Mouse (Mus musculus) embryonic facial prominence, embryonic 14.5 days (tissue): ENCODE measurements around the gene Slc27a3. TPM values are rescaled to one million over a fixed set of nuclear protein-coding genes. Genes with fewer than 3 reads are reported as not detected.

Source experiments
- ATAC-seq: fragments of 200-750 bp; cut with Nextera tagmentation; 2 replicates; pipeline ENCODE4 v1.8.0; 2017; ENCODE audit warnings: low read depth, moderate number of reproducible peaks, moderate TSS enrichment
- DNase-seq: peaks from one replicate; pipeline ENCODE4 v3.0.0-alpha.2; 2015; ENCODE audit warnings: low spot score
- H3K27ac ChIP-seq: fragments of 300-500 bp; sonication (generic); replicated peaks from 2 replicates; pipeline ENCODE4 v1.5.1; 2014; ENCODE audit warnings: low read depth, mild to moderate bottlenecking, low read length, moderate library complexity
- H3K27me3 ChIP-seq: fragments of 300-500 bp; sonication (generic); replicated peaks from 2 replicates; pipeline ENCODE4 v1.6.1; 2014; ENCODE audit warnings: low read length; ENCODE audit not compliant: control insufficient read depth, insufficient read depth
- H3K36me3 ChIP-seq: fragments of 300-500 bp; sonication (generic); 2 replicates; pipeline ENCODE4 v1.6.1; 2014; ENCODE audit warnings: low read length, mixed read lengths; ENCODE audit not compliant: control insufficient read depth, insufficient read depth
- H3K4me1 ChIP-seq: fragments of 300-500 bp; sonication (generic); 2 replicates; pipeline ENCODE4 v1.6.1; 2014; ENCODE audit warnings: antibody characterized with exemption, low read length; ENCODE audit not compliant: control insufficient read depth, insufficient read depth
- H3K4me2 ChIP-seq: fragments of 300-500 bp; sonication (generic); 2 replicates; pipeline ENCODE4 v1.6.1; 2014; ENCODE audit warnings: low read depth, mild to moderate bottlenecking, low read length, moderate library complexity, mixed read lengths
- H3K4me3 ChIP-seq: fragments of 300-500 bp; sonication (generic); 2 replicates; pipeline ENCODE4 v1.5.1; 2014; ENCODE audit warnings: low read depth, mild to moderate bottlenecking, low read length
- H3K9ac ChIP-seq: fragments of 300-500 bp; sonication (generic); 2 replicates; pipeline ENCODE4 v1.6.1; 2014; ENCODE audit warnings: low read depth, mild to moderate bottlenecking, low read length, moderate library complexity, mixed read lengths
- H3K9me3 ChIP-seq: fragments of 300-500 bp; sonication (generic); 2 replicates; pipeline ENCODE4 v1.6.1; 2016; ENCODE audit warnings: low read length; ENCODE audit not compliant: control insufficient read depth
- WGBS: fragments of 180-500 bp; shearing (Covaris S2); extraction: QIAGEN DNeasy Blood & Tissue Kit; methylation state at CpG from one replicate; pipeline ENCODE4 v1.1.7; 2014; 5-methylcytosine and 5-hydroxymethylcytosine counted together
- polyA plus RNA-seq: library from polyadenylated mRNA; unstranded; fragments of >200 nt; fragmentation: Nextera tagmentation; extraction: Ambion mirVana; gene quantifications from 2 replicates; pipeline ENCODE4 v1.2.1, GENCODE M21; 2014

Gene Slc27a3
- polyA plus RNA-seq, 1 experiment from 2014 or later, result 24.3 TPM

DNA sequence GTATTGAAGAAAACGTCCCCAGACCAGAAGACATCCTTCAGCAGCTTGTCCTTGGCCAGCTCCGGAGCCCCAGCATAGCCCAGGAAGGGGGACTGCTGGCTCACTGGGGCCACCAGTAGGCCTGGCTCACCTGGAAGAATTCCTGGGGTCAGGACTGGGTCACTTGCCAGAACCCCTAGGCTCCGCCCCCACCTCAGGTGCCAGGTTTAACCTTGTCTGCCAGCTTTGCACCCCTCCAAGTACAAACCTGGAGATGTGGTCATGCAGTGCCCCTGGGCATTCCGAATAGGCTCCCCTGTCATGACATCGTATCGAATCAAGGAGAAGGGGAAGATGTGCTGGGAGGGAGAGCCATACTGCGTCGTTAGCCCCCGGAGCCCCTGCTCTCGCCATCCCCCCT, 2.9 kb downstream of the Slc27a3 start:
- Histone ChIP-seq H3K4me1 (peaks cover 35% of the 10 kb centered on the region), H3K27ac (no peak overlapping the region), H3K9me3 (no peaks in the 10 kb centered on the region), H3K9ac (no peak overlapping the region), H3K36me3 (peaks cover 38% of the 10 kb centered on the region), H3K4me3 (no peak overlapping the region), H3K27me3 (no peaks in the 10 kb centered on the region), H3K4me2 (peak overlapping the region; percentile 98)
- ATAC-seq (no peak), DNase-seq (no peak)
- WGBS, result 88% methylated on average over 10 of the region's 10 CpGs

DNA sequence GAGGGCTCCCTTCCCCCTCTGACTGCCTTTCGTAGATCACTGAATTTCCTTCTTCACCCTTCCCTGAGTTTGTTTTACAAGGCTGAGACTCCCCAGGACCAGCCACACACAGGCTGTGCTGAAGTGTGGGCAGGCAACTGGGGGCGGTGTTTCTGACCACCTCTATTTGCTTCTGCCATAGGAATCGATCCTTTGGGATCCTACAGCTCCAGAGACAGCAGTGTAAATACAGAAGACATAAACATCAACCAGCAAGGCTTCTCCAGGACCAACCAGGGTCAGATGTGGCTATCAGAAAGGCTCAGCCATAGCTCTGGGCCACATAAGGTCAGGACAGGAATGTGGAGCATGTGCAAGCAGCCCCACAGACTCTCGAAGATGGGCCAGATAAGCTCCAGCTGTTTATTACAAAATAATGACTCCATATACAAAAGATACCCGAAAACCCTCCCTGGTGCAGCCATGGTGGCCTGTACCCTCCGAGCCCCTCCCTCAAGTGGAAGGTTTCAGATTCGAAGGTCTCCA, 4.8 kb downstream of the Slc27a3 start:
- Histone ChIP-seq H3K36me3 (peaks cover 27% of the 10 kb centered on the region), H3K9me3 (no peaks in the 10 kb centered on the region), H3K27me3 (no peaks in the 10 kb centered on the region), H3K27ac (no peak overlapping the region), H3K4me1 (peaks cover 18% of the 10 kb centered on the region), H3K9ac (no peak overlapping the region), H3K4me2 (no peak overlapping the region), H3K4me3 (no peak overlapping the region)
- WGBS, result 58% methylated on average over 7 of the region's 7 CpGs
- ATAC-seq (no peak), DNase-seq (no peak)

DNA sequence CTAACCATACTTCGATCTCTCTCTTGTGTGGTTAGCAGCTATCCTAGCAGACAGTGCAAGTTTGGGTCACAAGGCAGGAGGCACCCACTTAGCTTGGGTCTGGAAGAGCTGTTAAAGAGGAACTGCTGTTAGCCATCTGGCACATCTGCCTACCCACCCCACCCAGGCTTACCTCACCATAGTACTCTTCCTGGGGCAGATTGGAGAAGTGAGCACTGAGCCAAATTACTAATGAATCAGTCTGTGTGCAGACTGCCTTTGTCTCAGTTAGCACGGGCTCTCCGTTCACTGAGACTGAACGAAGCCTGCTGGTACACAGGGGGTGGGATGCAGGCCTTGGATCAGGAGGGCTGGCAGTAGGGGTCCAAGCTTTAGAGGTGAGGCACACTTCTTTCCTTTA, 6.0 kb downstream of the Slc27a3 start:
- WGBS, result 89% methylated on average over 4 of the region's 4 CpGs
- Histone ChIP-seq H3K27ac (no peak overlapping the region), H3K4me2 (no peak overlapping the region), H3K9me3 (no peaks in the 10 kb centered on the region), H3K4me1 (peaks cover 16% of the 10 kb centered on the region), H3K9ac (no peak overlapping the region), H3K36me3 (peaks cover 27% of the 10 kb centered on the region), H3K27me3 (no peaks in the 10 kb centered on the region), H3K4me3 (no peak overlapping the region)
- ATAC-seq (no peak; the same call in 1 of the 2 replicates), DNase-seq (peak; percentile 12)

DNA sequence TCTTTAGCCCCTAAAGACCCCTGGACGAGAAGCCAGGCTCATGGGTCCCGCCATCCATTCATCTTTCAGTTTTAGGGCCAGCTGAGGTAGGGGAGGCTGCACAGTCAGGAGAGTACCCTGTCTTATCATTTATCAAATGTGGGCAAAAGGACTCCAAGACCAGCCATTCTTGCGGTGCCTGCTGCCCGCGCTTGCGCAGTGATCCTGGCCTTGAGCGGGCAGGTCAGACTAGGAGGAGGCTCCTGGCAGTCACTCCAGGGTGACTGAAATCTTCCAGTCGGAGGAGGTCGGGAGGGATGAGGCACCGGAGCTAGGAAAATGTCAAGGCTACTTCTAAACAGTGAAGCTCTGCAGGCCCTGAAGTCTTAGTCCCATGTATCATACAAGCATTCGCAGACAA, 8.0 kb downstream of the Slc27a3 start:
- ATAC-seq, result no peak
- no peak overlapping the region for H3K4me3 ChIP-seq
- DNase-seq, result no peak
- WGBS, result 76% methylated on average over 11 of the region's 11 CpGs
- no peak overlapping the region for H3K9ac ChIP-seq
- H3K36me3 ChIP-seq, result peaks cover 21% of the 10 kb centered on the region
- H3K4me2 ChIP-seq, result no peak overlapping the region
- H3K27ac ChIP-seq, result no peak overlapping the region
- H3K27me3 ChIP-seq, result no peaks in the 10 kb centered on the region
- H3K4me1 ChIP-seq, result no peaks in the 10 kb centered on the region
- no peaks in the 10 kb centered on the region for H3K9me3 ChIP-seq

DNA sequence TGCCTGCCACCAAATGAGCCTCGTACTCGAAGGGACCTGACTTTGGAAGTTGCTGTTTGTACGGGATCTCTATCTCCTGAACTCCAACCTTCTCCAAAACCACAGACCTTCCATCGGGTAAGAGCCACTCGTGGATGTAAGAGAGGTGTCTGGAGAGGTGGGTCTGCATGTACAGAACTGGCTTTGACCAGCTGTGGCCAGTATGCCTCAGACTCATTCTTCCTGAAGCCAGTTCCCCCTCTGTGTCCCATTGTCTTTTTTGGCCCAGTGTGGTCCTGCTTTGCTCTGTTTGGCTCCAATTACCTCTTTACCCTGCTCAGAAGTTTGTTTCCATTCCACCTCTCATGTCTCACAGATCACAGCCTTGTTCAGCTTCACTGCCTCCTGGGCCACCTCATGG, 11.2 kb downstream of the Slc27a3 start:
- DNase-seq (no peak), ATAC-seq (no peak)
- Histone ChIP-seq H3K4me3 (no peak overlapping the region), H3K9ac (no peak overlapping the region), H3K4me1 (no peaks in the 10 kb centered on the region), H3K9me3 (no peaks in the 10 kb centered on the region), H3K27me3 (no peaks in the 10 kb centered on the region), H3K36me3 (no peaks in the 10 kb centered on the region), H3K4me2 (no peak overlapping the region), H3K27ac (no peak overlapping the region)
- 81% methylated on average over 5 of the region's 5 CpGs for WGBS

DNA sequence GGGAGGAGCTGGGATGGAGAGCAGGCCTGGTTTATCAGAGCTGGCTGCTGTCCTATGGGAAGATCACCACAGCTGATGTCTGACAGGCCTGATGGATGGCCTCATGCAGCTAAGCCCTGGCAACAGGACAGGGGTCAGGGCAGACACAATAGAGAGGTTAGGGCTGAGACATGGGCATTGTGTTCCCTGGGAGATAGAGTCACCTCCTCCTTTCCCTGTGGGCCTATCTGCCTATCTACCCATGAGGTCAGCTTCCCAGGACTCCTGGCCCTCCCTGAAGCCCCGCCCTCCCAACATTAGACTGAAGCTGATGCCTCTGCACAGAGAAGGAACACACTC, 13.5 kb downstream of the Slc27a3 start:
- Histone ChIP-seq H3K4me2 (no peak overlapping the region), H3K9ac (no peak overlapping the region), H3K36me3 (no peaks in the 10 kb centered on the region), H3K27me3 (no peaks in the 10 kb centered on the region), H3K9me3 (no peaks in the 10 kb centered on the region), H3K4me1 (no peaks in the 10 kb centered on the region), H3K4me3 (no peak overlapping the region), H3K27ac (no peak overlapping the region)
- DNase-seq (no peak), ATAC-seq (no peak; the same call in 1 of the 2 replicates)
- WGBS, result 67% methylated on average over 1 of the region's 1 CpGs

DNA sequence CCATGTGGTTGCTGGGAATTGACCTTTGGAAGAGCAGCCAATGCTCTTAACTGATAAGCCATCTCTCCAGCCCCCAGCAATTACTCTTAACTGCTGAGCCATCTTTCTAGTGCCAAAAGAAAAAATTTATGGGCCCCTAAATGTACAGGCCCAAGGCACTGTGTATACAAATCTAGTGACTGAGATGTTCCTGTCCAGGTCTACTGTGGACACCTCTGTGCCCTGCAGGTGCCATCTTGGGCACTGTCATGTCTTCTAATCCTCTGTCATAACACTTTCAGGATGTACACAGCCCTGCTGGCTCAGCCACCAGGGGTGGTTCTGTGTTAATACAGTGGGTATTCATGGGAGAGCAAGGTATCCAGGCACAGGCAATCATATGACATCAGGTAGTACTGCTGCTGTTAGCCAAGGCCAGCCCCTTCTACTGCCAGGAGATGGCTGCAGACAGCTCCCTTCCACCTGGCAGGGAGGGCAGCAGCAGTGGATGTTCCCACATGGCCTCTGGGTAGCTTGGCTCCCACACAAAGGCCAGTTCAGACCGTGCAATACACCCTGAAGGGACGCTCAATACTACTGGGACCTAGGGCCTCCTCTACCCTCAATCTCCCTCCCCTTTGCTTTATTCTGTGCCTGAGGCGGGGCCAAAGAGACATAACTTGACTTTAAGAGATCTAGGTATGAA, 14.0 kb downstream of the Slc27a3 start:
- Histone ChIP-seq H3K9ac (no peak overlapping the region), H3K4me2 (no peak overlapping the region), H3K36me3 (no peaks in the 10 kb centered on the region), H3K9me3 (no peaks in the 10 kb centered on the region), H3K4me1 (no peaks in the 10 kb centered on the region), H3K4me3 (no peak overlapping the region), H3K27me3 (no peaks in the 10 kb centered on the region), H3K27ac (no peak overlapping the region)
- WGBS, result 44% methylated on average over 3 of the region's 3 CpGs
- no peak for DNase-seq
- ATAC-seq, result no peak

DNA sequence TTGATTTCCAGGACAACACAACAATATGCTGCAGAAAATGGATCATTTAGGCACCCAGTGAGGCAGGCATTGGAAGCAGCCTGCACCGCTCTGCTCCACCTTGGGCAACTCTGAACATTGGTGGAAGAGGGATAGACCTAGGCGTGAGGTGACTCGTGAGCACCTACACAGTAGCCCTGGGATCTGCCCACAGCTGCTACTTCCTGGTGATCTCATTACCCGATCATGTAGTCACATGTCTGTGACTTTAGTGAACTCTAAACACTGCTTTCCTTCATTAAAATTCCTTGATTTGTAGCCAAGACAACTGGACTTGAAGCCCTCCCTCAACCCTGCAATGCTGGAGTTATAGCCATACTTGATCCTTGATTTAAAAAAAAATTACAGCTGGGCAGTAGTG, 15.4 kb downstream of the Slc27a3 start:
- Histone ChIP-seq H3K9me3 (no peaks in the 10 kb centered on the region), H3K27me3 (no peaks in the 10 kb centered on the region), H3K27ac (no peak overlapping the region), H3K4me3 (no peak overlapping the region), H3K36me3 (no peaks in the 10 kb centered on the region), H3K4me1 (no peaks in the 10 kb centered on the region), H3K4me2 (no peak overlapping the region), H3K9ac (no peak overlapping the region)
- DNase-seq (no peak), ATAC-seq (peak; percentile 42)
- WGBS, result 75% methylated on average over 4 of the region's 4 CpGs

DNA sequence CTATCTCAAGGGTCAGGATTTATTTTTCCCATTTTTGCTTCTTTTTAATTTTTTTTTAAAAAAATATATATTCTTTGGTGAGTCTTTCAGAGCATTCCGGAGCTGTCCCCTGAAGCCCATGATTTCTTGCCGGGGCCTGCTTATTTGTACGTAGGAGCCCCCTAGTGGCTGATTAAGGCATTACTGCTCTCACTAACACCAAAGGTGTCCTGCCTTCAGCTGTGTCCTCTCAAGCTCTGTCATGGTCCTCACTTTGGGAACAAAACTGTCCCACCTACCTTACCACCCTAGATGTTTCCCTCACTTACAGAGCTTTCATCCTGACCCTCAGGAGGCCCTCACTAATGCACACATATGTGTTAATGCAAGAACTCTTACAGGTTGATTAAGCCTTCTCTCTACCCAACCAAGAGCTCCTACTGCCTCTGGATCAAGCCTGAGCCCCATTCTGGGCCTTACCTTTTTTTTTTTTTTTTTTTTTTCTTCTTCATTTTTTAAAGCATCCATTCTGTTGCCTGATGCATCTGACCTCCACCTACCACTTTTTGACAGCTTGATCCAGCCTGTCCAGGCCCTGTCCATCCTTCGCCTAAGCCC, 16.2 kb downstream of the Slc27a3 start:
- no peak overlapping the region for H3K4me2 ChIP-seq
- no peak overlapping the region for H3K4me3 ChIP-seq
- H3K9ac ChIP-seq, result no peak overlapping the region
- H3K9me3 ChIP-seq, result no peaks in the 10 kb centered on the region
- no peaks in the 10 kb centered on the region for H3K4me1 ChIP-seq
- H3K27me3 ChIP-seq, result no peaks in the 10 kb centered on the region
- no peak overlapping the region for H3K27ac ChIP-seq
- ATAC-seq (peak; percentile 80), DNase-seq (peak; percentile 94)
- no peaks in the 10 kb centered on the region for H3K36me3 ChIP-seq
- 27% methylated on average over 4 of the region's 4 CpGs for WGBS
